Mouse (Mus musculus): Measurements from ENCODE around the gene Plac9a. TPM values are rescaled to one million over a fixed set of nuclear protein-coding genes. Genes with fewer than 3 reads are reported as not detected.

The Plac9a gene
- polyA plus RNA-seq (2015; fragmentation: Nextera tagmentation; extraction: Ambion mirVana), result 1.3 TPM in 1 of 2 replicates, not detected in the other

DNA sequence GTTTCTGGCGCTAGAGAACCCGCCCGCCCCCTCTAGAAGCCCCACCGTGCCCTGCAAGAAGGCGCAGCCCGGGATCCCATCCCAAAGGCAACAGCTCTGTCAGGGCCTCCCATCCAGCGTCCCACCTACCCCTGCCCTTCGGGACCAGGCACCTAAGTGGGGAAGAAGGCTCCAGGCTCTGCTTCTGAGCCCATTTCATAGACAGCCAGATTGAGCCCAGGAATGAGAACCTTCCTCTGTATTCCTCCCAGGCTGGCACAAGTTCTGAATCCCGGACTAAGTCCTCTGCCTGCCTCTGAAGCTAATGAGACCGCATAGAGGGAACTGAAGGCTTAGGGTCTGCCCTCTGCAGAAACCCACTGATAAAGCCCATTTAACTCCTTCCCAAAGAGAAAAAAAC is at the start of gene Plac9a:
Plac9a (minus strand) TSS at position 101 of the 400 bp plus-strand sequence.

DNA sequence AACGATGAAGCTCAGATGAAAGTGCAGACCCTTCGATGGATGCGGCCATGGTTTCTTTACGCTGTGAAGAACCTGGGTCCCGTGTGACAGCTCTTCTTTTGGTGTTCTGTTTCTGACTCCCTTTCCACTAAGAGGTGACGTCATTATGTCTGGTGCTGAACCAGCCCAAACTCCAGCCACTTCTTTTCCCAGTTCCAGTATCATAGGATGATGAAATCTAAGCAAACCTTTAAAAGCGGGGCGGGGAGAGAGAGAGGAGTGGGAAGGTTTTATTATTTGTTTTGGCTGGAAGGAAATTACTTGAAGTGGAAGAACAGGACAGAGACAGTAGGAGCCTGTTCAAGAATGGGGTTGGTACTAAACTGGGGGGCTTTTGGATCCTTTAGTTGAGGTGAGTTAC is 35.1 kb upstream of the Plac9a start, which contains the start of gene Cphx1:
Cphx1 (plus strand) TSS at position 301 of the 400 bp plus-strand sequence.

DNA sequence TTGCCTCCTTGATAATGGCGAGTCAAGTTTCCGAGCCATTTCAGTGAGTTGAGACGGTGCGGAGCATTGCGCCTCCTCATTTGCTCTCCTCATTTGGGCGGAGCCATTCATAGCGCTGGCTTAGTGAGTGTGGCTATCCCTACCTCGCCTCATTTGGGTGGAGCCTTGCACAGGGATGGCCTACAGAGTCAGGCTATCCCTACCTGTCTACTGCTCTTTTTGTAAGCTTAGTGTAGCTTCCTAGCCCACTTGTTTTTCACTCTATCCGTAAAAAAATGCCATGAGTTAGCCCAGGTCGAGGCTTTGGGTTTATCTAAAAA is 24.6 kb upstream of the Plac9a start, which contains the start of gene Tmem254a:
Tmem254a (minus strand) TSS at position 111 of the 320 bp plus-strand sequence.

DNA sequence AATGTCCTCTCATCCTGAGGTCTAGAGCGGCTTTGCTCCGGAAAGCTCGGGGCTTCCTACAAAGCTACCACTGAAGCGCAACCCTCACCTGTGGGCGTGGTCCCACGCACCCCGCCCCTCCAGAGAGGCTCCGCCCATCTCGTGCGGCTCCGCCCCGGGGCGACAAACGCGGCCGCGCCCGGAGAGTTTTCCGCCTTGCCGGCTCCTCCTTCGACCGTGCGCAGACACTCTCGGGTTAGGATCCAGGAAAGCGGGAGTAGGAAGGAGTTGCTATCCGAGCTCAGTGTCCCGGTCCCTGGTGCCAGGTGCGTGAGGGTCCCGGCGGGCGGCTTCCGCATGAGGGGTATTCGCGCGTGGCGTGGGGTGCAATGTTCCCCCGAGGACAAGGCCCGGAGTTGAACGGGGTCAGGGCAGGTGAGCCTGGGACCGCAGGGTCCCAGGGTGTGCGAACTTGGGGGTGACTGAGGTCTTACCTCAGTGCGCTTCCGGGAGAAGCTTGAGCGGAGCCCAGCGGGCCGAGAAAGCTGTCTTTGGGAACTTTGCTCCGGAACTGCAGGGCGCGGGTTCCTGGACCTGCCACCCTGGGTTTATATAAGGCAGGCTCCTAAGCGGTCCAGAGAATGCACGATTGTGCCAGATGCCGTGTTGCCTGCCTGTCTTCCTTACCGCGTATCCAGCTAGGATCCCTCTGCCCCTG is 60.8 kb downstream of the Plac9a start, which contains the start of gene Anxa11:
Anxa11 (plus strand) TSS at position 166 of the 697 bp plus-strand sequence.

Other genes with a start within 250 kb of the Plac9a start
- 55.1 and 55.8 TPM in 2 replicates for gene Ppif, start 208.9 kb downstream of the Plac9a start, polyA plus RNA-seq (2015; fragmentation: Nextera tagmentation; extraction: Ambion mirVana)
- gene Zcchc24, start 134.1 kb downstream of the Plac9a start, polyA plus RNA-seq (2015; fragmentation: Nextera tagmentation; extraction: Ambion mirVana), result 20.8 and 21.1 TPM in 2 replicates
- 3.1 and 4.2 TPM in 2 replicates for gene Anxa11, start 60.9 kb downstream of the Plac9a start, polyA plus RNA-seq (2015; fragmentation: Nextera tagmentation; extraction: Ambion mirVana)
- 5.4 and 5.8 TPM in 2 replicates for gene Tmem254a, start 24.6 kb upstream of the Plac9a start, polyA plus RNA-seq (2015; fragmentation: Nextera tagmentation; extraction: Ambion mirVana)
- 0.14 TPM in 1 of 2 replicates, not detected in the other for gene Cphx1, start 35.2 kb upstream of the Plac9a start, polyA plus RNA-seq (2015; fragmentation: Nextera tagmentation; extraction: Ambion mirVana)
- gene Duxbl1, start 75.5 kb upstream of the Plac9a start, polyA plus RNA-seq (2015; fragmentation: Nextera tagmentation; extraction: Ambion mirVana), result 0.96 and 1.5 TPM in 2 replicates
- 20.3 and 21.9 TPM in 2 replicates for gene Gm9780, start 139.6 kb upstream of the Plac9a start, polyA plus RNA-seq (2015; fragmentation: Nextera tagmentation; extraction: Ambion mirVana)
- gene Tmem254c, start 164.3 kb upstream of the Plac9a start, polyA plus RNA-seq (2015; fragmentation: Nextera tagmentation; extraction: Ambion mirVana), result 50.8 and 54.5 TPM in 2 replicates
- not detected in 2 replicates for gene Cphx2, start 178.4 kb upstream of the Plac9a start, polyA plus RNA-seq (2015; fragmentation: Nextera tagmentation; extraction: Ambion mirVana)
- gene Cphx3, start 179.2 kb upstream of the Plac9a start, polyA plus RNA-seq (2015; fragmentation: Nextera tagmentation; extraction: Ambion mirVana), result not detected in 2 replicates
- gene Duxbl2, start 215.2 kb upstream of the Plac9a start, polyA plus RNA-seq (2015; fragmentation: Nextera tagmentation; extraction: Ambion mirVana), result not detected in 2 replicates